Mouse (Mus musculus) MEL-GATA-1-ER (cell line): ENCODE results near the gene Cmtm6.

Experiments
- DNase-seq: peaks from one replicate; pipeline ENCODE4 v3.0.0-alpha.2; 2012; ENCODE audit warnings: low read depth; ENCODE audit errors: extremely low read depth

The Cmtm6 gene

GRCm38 (mm10) chr9:114729911-114730805 lies 758 bp upstream of the Cmtm6 start:
- DNase-seq: no peak

GRCm38 (mm10) chr9:114731871-114732682 lies 1.2 kb downstream of the Cmtm6 start:
- peak; percentile 53 for DNase-seq

GRCm38 (mm10) chr9:114733238-114733637 lies 2.3 kb downstream of the Cmtm6 start:
- DNase-seq: peak; percentile 45

GRCm38 (mm10) chr9:114736442-114736841 lies 5.5 kb downstream of the Cmtm6 start:
- no peak for DNase-seq

- DNase-seq: no peak
Measured at GRCm38 (mm10) chr9:114740336-114740735, 9.4 kb downstream of the Cmtm6 start.

- peak; percentile 91 for DNase-seq
Measured at GRCm38 (mm10) chr9:114742731-114743130, 11.8 kb downstream of the Cmtm6 start.

- no peak for DNase-seq
Measured at GRCm38 (mm10) chr9:114745163-114745562, 14.2 kb downstream of the Cmtm6 start.

GRCm38 (mm10) chr9:114745654-114746053 lies 14.7 kb downstream of the Cmtm6 start:
- DNase-seq: no peak

- no peak for DNase-seq
Measured at GRCm38 (mm10) chr9:114747012-114747411, 16.1 kb downstream of the Cmtm6 start.

GRCm38 (mm10) chr9:114747466-114747865 lies 16.6 kb downstream of the Cmtm6 start:
- no peak for DNase-seq

- DNase-seq: no peak
Measured at GRCm38 (mm10) chr9:114751582-114751981, 20.7 kb downstream of the Cmtm6 start.

- DNase-seq: no peak
Measured at GRCm38 (mm10) chr9:114752311-114752710, 21.4 kb downstream of the Cmtm6 start.

- DNase-seq: peak; percentile 71
Measured at GRCm38 (mm10) chr9:114752863-114753484, 22.1 kb downstream of the Cmtm6 start.

GRCm38 (mm10) chr9:114758272-114758671 lies 27.4 kb downstream of the Cmtm6 start:
- DNase-seq: no peak

- no peak for DNase-seq
Measured at GRCm38 (mm10) chr9:114758801-114759200, 27.9 kb downstream of the Cmtm6 start.

- DNase-seq: no peak
Measured at GRCm38 (mm10) chr9:114759886-114760285, 29.0 kb downstream of the Cmtm6 start.

- DNase-seq: no peak
Measured at GRCm38 (mm10) chr9:114760353-114760752, 29.4 kb downstream of the Cmtm6 start.

GRCm38 (mm10) chr9:114761848-114762247 lies 30.9 kb downstream of the Cmtm6 start:
- DNase-seq: no peak

GRCm38 (mm10) chr9:114763341-114763740 lies 32.4 kb downstream of the Cmtm6 start:
- no peak for DNase-seq

- no peak for DNase-seq
Measured at GRCm38 (mm10) chr9:114767030-114767429, 36.1 kb downstream of the Cmtm6 start.

GRCm38 (mm10) chr9:114767507-114767906 lies 36.6 kb downstream of the Cmtm6 start:
- DNase-seq: no peak

- no peak for DNase-seq
Measured at GRCm38 (mm10) chr9:114768066-114768465, 37.1 kb downstream of the Cmtm6 start.
